Mouse (Mus musculus): ENCODE measurements at regions not wholly inside any gene's neighbourhood (a gene's known extent, or its start where the extent isn't known, plus 50 kb on each side); places are given as distances from the start of the nearest gene placed in this dataset.

DNA sequence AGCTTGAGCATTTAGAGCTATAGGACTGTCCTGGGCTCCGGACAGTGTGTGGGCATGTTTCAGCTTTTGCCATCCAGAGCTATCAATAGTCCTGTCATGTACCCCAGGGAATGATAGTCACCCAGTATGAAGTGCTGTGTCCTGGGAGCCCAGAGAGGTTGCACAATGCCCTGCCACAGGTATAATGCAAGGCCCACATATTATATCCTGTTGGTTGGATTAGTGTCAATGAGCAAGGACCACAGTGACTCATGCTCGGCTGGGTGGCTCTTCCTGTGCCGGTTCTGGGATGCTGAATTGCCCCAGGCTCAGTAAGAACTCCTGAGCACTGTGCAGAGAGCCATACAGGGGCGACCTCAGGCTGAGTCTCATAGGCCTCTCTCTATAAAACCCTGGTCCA is 54.5 kb upstream of the Ccnd1 start:
- no peak for DNase-seq (ENCODE audit: low read depth, low spot score)

DNA sequence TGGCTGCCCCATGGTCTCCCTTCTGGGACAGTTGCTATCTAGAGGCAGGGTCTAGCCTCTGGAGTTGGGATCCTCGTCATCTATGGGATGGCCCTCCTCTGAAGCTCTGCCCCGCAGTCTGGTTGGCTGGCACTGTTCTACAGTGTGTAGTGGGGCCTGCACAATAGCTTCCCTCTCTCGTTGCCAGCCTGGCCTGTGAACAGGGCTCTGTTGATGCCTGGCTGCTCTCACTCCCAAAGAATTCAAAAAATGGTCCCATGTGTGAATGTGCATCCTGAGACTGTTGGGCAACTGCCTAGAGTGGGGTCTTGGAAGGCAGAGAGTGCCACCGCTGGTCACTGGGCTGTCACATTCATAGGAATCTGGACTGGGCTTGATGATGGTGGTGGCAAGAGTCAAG is 53.8 kb upstream of the Ccnd1 start:
- DNase-seq (ENCODE audit: low read depth, low spot score), result no peak

DNA sequence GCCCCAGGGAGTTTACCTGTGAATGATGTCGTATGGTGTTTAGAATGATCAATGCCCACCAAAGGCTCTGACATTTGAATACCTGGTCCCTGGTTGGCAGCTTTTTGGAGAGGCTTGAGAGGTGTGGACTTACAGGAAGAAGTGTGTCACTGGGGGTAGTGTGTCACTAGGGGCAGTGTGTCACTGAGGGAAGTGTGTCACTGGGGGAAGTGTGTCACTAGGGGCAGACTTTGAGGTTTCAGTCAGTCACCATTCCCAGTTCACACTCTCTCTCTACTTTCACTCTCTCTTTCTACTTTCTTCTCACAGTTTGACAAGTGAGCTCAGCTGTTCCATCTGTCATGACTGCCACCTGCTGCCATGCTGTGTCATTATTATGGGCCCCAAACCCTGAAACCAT is 52.0 kb upstream of the Ccnd1 start:
- no peak for DNase-seq (ENCODE audit: low read depth, low spot score)
